Mouse (Mus musculus): ENCODE results near the gene Fgfr2. TPM values are rescaled to one million over a fixed set of nuclear protein-coding genes. Genes with fewer than 3 reads are reported as not detected.
A peak's percentile ranks its signal among the peaks of the same experiment; 100 is the strongest.

Gene Fgfr2
- total RNA-seq, 1 experiment from 2014 or later, result not detected

GRCm38 (mm10) chr7:130950482-130950881 is 2172.7 kb downstream of the Fgfr2 start:
- ATAC-seq (replicated peaks in 1 of 2; ENCODE audit: insufficient read depth in 1 of 2, low FRiP score in 2 of 2, low TSS enrichment in 1 of 2, low read depth in 1 of 2, poor library complexity in 2 of 2, severe bottlenecking in 2 of 2), result no peak

DNA sequence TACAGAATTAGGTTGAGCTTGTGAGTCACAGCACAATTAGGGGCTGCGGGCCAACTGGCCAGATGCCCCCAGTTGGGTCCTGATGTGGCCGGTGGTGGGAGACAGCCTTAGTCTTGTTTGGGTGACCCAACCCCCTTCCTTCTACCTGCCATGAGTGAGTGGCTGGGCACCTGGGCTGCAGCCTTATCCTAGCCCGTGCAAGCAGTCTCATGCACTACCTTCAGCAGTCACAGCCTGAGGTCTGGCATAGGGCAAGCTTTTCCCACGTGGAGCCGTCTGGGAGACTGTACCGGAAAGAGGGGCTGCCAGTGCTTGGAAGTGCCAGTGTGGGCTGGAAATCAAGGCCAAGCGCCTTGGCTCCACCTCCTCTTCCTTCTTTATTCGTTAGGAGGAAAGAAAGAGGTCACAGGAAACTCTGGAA is 2173.8 kb downstream of the Fgfr2 start:
- no peak for ATAC-seq (replicated peaks in 1 of 2; ENCODE audit: insufficient read depth in 1 of 2, low FRiP score in 2 of 2, low TSS enrichment in 1 of 2, low read depth in 1 of 2, poor library complexity in 2 of 2, severe bottlenecking in 2 of 2)

DNA sequence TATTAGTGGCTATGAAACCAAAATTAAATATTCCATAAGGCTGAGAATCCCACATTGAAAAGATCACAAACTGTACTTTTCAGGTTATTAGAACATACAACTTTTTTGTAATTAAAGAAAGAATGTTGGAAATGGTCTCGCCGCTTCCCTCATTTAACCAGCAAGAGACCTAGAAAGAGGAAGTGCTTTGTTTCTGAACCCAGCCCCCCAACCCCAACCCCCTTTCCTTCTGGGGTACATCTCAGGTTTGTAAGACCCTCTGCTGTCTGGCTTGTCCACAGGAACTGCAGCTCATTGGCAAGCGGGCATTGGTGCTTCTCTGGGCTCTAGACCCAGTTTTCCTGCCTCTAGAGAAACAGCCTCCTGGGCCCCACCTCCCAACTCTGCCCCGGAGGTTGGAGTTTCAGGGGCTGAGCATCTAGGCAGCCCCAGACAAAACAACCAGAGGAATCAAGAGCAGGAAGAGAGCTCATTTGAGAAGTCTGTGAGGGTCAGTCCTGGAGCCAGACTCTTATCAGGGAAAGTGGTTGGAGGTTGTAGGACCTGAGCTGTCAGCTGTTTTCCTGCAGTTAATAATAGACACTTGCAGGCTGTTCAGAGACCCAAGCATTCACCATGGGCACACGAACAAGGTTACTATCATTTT is 2174.5 kb downstream of the Fgfr2 start:
- peak; percentile 23 to 60; a peak in 3 of 4 replicates for ATAC-seq (replicated peaks in 1 of 2; ENCODE audit: insufficient read depth in 1 of 2, low FRiP score in 2 of 2, low TSS enrichment in 1 of 2, low read depth in 1 of 2, poor library complexity in 2 of 2, severe bottlenecking in 2 of 2)

GRCm38 (mm10) chr7:130946303-130946702 is 2176.8 kb downstream of the Fgfr2 start:
- no peak for ATAC-seq (replicated peaks in 1 of 2; ENCODE audit: insufficient read depth in 1 of 2, low FRiP score in 2 of 2, low TSS enrichment in 1 of 2, low read depth in 1 of 2, poor library complexity in 2 of 2, severe bottlenecking in 2 of 2)

GRCm38 (mm10) chr7:130945730-130946129 is 2177.4 kb downstream of the Fgfr2 start:
- no peak for ATAC-seq (replicated peaks in 1 of 2; ENCODE audit: insufficient read depth in 1 of 2, low FRiP score in 2 of 2, low TSS enrichment in 1 of 2, low read depth in 1 of 2, poor library complexity in 2 of 2, severe bottlenecking in 2 of 2)

DNA sequence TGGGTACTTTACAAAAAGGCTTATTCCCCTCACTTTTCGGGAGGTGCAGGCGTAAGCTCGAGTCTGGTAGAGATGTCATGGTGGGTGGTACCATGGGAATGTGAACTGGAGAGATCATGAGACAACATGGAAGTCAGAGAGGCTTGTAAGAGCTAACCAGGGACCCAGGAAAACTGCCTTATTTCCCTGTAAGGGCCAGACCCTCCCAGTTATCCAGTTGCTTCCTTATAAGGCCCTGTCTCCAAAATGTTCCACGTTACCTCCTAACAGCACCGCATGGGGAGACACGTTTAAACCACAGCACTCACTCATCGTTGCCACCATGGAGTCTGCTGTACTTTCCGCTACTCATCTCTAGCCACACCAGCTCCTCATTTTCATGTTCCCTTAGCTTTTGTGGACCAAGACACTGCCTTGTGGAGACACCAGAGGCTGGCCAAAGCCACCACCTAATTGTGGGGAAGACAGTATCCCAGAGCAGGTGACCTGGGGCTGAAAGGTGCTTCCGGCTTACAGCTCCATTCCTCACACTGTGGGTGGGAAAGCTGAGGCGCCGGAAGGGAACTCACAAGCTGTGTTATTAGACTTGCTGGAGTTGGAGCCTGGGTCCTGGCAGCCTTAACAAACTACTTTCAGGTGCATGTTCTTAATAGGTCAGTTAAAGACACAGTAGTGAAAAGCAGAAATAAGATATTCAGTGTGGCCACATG is 2178.2 kb downstream of the Fgfr2 start:
- no peak for ATAC-seq (replicated peaks in 1 of 2; ENCODE audit: insufficient read depth in 1 of 2, low FRiP score in 2 of 2, low TSS enrichment in 1 of 2, low read depth in 1 of 2, poor library complexity in 2 of 2, severe bottlenecking in 2 of 2)

- peak in 1 of 2 experiments; percentile 22; a peak in 1 of 4 replicates for ATAC-seq (replicated peaks in 1 of 2; ENCODE audit: insufficient read depth in 1 of 2, low FRiP score in 2 of 2, low TSS enrichment in 1 of 2, low read depth in 1 of 2, poor library complexity in 2 of 2, severe bottlenecking in 2 of 2)
Observed at GRCm38 (mm10) chr7:130943280-130943895, 2179.8 kb downstream of the Fgfr2 start.

- ATAC-seq (replicated peaks in 1 of 2; ENCODE audit: insufficient read depth in 1 of 2, low FRiP score in 2 of 2, low TSS enrichment in 1 of 2, low read depth in 1 of 2, poor library complexity in 2 of 2, severe bottlenecking in 2 of 2), result no peak
Observed at GRCm38 (mm10) chr7:130940733-130941132, 2182.4 kb downstream of the Fgfr2 start.

DNA sequence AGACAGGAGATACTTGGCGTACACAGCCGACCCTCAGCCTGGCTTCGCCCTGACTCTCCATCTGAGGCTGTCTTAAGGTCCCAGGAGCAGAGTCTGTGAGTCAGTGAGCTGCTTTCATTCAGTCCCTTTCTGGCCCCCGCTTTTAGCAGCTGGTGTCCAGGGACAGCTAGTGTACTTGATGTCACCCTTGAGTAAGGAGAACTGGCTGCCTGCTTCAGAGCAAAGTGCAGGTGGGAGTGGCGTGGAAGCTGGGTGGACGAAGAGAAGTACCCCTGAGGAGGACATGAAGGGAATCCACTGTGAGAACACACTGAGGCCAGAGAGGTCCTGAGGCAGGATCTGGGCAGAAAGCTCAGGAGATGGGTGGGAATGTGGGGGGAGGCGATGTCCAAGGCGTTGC is 2184.3 kb downstream of the Fgfr2 start:
- no peak for ATAC-seq (replicated peaks in 1 of 2; ENCODE audit: insufficient read depth in 1 of 2, low FRiP score in 2 of 2, low TSS enrichment in 1 of 2, low read depth in 1 of 2, poor library complexity in 2 of 2, severe bottlenecking in 2 of 2)

DNA sequence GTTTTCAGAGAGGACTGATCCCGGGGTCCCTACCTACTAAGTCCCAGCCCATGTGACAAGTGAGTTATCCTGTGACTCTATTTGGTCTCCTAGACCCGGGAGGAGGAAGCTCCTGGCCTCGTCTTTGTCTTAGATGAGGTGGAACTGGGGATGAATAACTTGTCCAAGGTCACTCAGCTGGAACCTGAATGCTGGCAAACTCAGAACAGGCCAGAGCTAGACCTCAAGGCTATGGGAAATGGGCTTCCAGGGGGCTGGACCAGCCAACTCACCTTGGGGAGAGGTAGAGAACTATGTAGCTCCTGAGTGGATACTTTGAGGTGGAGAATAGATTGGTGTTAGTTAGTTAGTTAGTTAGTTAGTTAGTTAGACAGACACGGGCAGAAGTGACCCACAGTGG is 2185.1 kb downstream of the Fgfr2 start:
- no peak for ATAC-seq (replicated peaks in 1 of 2; ENCODE audit: insufficient read depth in 1 of 2, low FRiP score in 2 of 2, low TSS enrichment in 1 of 2, low read depth in 1 of 2, poor library complexity in 2 of 2, severe bottlenecking in 2 of 2)

GRCm38 (mm10) chr7:130937266-130937841 is 2185.8 kb downstream of the Fgfr2 start:
- ATAC-seq (replicated peaks in 1 of 2; ENCODE audit: insufficient read depth in 1 of 2, low FRiP score in 2 of 2, low TSS enrichment in 1 of 2, low read depth in 1 of 2, poor library complexity in 2 of 2, severe bottlenecking in 2 of 2), result no peak

DNA sequence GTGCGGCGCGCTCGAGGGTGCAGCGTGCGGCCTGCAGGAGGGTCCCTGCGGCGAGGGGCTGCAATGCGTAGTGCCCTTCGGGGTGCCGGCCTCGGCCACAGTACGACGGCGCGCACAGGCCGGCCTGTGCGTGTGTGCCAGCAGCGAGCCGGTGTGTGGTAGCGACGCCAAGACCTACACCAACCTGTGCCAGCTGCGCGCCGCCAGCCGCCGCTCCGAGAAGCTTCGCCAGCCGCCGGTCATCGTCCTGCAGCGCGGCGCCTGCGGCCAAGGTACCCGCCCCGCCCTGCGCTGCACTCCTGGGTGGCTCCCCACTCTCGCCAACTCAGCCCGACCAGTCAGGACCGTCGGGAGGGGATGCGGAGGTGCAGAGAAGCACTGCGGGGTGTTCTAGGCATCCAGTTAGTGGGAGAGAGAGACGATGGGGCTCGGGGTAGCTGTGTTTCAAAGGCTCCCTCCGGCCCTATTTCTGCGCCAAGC is 2186.6 kb downstream of the Fgfr2 start:
- ATAC-seq (replicated peaks in 1 of 2; ENCODE audit: insufficient read depth in 1 of 2, low FRiP score in 2 of 2, low TSS enrichment in 1 of 2, low read depth in 1 of 2, poor library complexity in 2 of 2, severe bottlenecking in 2 of 2), result 0 out of 4 replicates have a peak, but pooled peaks of 1 of the 2 experiments have one; percentile 13

DNA sequence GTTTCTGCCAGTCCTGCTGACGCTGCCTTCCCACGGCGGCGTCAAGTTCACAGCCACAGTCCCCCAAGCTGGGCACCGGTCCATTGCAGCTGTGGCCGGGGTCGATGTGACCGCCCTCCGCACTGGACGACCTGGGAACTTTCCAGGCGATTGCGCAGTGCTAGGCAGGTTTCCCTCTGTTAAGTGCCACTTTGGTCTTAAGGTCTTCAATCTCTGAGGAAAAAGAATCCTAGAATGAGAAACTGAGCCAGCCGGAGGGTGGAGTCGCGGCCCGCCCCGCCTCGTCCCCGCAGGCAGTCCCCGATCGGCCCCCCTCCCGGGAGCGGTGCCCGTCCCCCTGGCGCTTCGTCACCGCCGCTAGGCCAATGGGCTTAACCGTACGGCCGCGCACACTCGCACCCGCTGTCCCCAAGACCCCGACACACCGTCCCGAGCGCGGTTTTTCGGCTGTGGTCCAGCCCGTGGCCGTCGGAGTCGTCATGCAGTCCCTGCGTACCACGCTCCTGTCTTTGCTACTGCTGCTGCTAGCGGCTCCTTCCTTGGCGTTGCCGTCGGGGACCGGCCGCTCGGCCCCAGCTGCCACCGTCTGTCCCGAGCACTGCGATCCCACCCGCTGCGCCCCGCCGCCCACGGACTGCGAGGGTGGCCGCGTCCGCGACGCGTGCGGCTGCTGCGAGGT is 2187.2 kb downstream of the Fgfr2 start, which contains the start of gene Htra1:
Gene Htra1, plus strand, starts transcription at position 319 of the 679 bp plus-strand sequence.
- ATAC-seq (replicated peaks in 1 of 2; ENCODE audit: insufficient read depth in 1 of 2, low FRiP score in 2 of 2, low TSS enrichment in 1 of 2, low read depth in 1 of 2, poor library complexity in 2 of 2, severe bottlenecking in 2 of 2), result peak; percentile 23 to 43; a peak in 3 of 4 replicates

DNA sequence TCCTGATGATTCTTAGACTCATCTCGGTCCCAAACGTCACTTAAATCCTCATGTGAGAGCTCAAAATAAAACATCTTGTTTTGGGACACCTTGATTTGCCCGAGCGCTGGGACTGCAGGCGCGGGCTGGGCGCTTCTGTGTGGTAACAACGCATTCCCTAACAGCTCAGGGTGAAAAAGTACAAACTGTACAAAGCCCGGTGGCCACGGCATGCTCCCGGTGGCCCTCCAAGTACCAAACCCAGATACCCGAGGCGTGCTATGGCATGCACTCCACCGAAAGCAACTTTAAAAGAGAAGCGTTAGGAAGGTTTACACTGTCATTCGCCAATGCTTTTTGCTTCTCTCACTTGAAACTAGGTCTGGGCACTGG is 2187.7 kb downstream of the Fgfr2 start:
- 0 out of 4 replicates have a peak, but pooled peaks of 1 of the 2 experiments have one; percentile 28 for ATAC-seq (replicated peaks in 1 of 2; ENCODE audit: insufficient read depth in 1 of 2, low FRiP score in 2 of 2, low TSS enrichment in 1 of 2, low read depth in 1 of 2, poor library complexity in 2 of 2, severe bottlenecking in 2 of 2)

GRCm38 (mm10) chr7:130934654-130935053 is 2188.5 kb downstream of the Fgfr2 start:
- no peak for ATAC-seq (replicated peaks in 1 of 2; ENCODE audit: insufficient read depth in 1 of 2, low FRiP score in 2 of 2, low TSS enrichment in 1 of 2, low read depth in 1 of 2, poor library complexity in 2 of 2, severe bottlenecking in 2 of 2)

DNA sequence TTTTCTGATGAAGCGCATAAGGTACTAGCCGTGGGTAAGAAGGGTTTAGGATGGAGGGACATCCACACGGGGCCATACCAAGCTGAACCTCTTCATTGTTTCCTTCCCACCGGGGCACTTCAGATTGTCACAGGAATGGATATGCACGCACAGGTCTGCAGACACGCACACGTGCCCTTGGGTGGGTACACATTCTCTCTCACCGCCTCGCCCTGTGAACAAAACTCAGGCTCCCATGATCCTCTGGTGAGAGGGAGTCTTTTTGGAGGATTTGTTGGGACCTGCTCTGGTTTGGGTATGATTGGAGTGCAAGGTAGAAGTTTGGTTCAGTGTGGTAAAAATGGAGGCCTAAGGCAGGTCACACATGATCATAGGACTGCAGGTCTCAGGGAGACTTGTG is 2190.2 kb downstream of the Fgfr2 start:
- no peak for ATAC-seq (replicated peaks in 1 of 2; ENCODE audit: insufficient read depth in 1 of 2, low FRiP score in 2 of 2, low TSS enrichment in 1 of 2, low read depth in 1 of 2, poor library complexity in 2 of 2, severe bottlenecking in 2 of 2)

DNA sequence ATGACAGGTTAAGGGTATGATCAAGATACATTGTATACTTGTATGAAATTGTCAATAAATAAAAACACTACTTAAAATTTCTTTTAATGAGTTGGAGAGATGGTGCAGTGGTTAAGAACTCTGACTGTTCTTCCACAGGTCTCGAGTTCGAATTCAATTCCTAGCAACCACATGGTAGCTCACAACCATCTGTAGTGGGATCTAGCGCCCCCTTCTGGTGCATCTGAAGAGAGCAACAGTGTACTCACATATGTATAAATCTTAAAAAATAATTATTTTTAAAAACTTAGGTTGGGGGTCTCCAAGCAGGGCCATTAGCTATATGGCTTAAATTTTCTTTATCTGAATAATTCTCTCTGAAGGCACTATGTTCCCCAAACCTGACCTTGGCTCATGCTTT is 2192.7 kb downstream of the Fgfr2 start:
- ATAC-seq (replicated peaks in 1 of 2; ENCODE audit: insufficient read depth in 1 of 2, low FRiP score in 2 of 2, low TSS enrichment in 1 of 2, low read depth in 1 of 2, poor library complexity in 2 of 2, severe bottlenecking in 2 of 2), result no peak

Measured in hematopoietic stem cell, adult 5-6 weeks (primary cell).